Mouse (Mus musculus): ENCODE data around the gene Cfap74.

The Cfap74 gene

GRCm38 (mm10) chr4:155451597-155451996, 42.6 kb downstream of the Cfap74 start:
- no peak for TF ChIP-seq NANOG (IDR thresholded peaks at IDR 0.05; ENCODE audit: borderline replicate concordance, low read length)
- no peak for TF ChIP-seq POU5F1 (IDR thresholded peaks at IDR 0.05; ENCODE audit: borderline replicate concordance, low read length)
- no peak for TF ChIP-seq CTCF (conservative IDR thresholded peaks at IDR 0.05; ENCODE audit: low read length)
- Histone ChIP-seq H3K36me3 (ENCODE audit: insufficient read depth, low read length) (no peaks in the 10 kb centered on the region), H3K4me3 (replicated peaks; ENCODE audit: low read length) (peak overlapping the region; percentile 63), H3K4me1 (replicated peaks; ENCODE audit: low read depth, low read length) (peaks cover 16% of the 10 kb centered on the region), H3K9me3 (ENCODE audit: low read length) (no peaks in the 10 kb centered on the region), H3K27me3 (ENCODE audit: insufficient read depth, low read length) (no peaks in the 10 kb centered on the region)

GRCm38 (mm10) chr4:155458575-155458974, 49.6 kb downstream of the Cfap74 start:
- H3K4me1 ChIP-seq (replicated peaks; ENCODE audit: low read depth, low read length): peaks cover 13% of the 10 kb centered on the region
- H3K4me3 ChIP-seq (replicated peaks; ENCODE audit: low read length): no peak overlapping the region
- H3K9me3 ChIP-seq (ENCODE audit: low read length): no peaks in the 10 kb centered on the region
- H3K27me3 ChIP-seq (ENCODE audit: insufficient read depth, low read length): 0 out of 2 replicates have a peak, but pooled peaks cover 10% of the 10 kb centered on the region
- H3K36me3 ChIP-seq (ENCODE audit: insufficient read depth, low read length): no peaks in the 10 kb centered on the region
- TF ChIP-seq CTCF (conservative IDR thresholded peaks at IDR 0.05; ENCODE audit: low read length) (no peak), POU5F1 (IDR thresholded peaks at IDR 0.05; ENCODE audit: borderline replicate concordance, low read length) (no peak), NANOG (IDR thresholded peaks at IDR 0.05; ENCODE audit: borderline replicate concordance, low read length) (no peak)

- H3K4me3 ChIP-seq (replicated peaks; ENCODE audit: low read length): 0 out of 2 replicates have a peak overlapping the region, but pooled peaks have one; percentile 39
- no peaks in the 10 kb centered on the region for H3K36me3 ChIP-seq (ENCODE audit: insufficient read depth, low read length)
- TF ChIP-seq POU5F1 (IDR thresholded peaks at IDR 0.05; ENCODE audit: borderline replicate concordance, low read length) (no peak), CTCF (conservative IDR thresholded peaks at IDR 0.05; ENCODE audit: low read length) (no peak), NANOG (IDR thresholded peaks at IDR 0.05; ENCODE audit: borderline replicate concordance, low read length) (no peak)
Observed at GRCm38 (mm10) chr4:155463050-155463449, 54.1 kb downstream of the Cfap74 start.

GRCm38 (mm10) chr4:155463611-155464010, 54.6 kb downstream of the Cfap74 start:
- no peaks in the 10 kb centered on the region for H3K36me3 ChIP-seq (ENCODE audit: insufficient read depth, low read length)
- no peak for TF ChIP-seq NANOG (IDR thresholded peaks at IDR 0.05; ENCODE audit: borderline replicate concordance, low read length)
- TF ChIP-seq CTCF (conservative IDR thresholded peaks at IDR 0.05; ENCODE audit: low read length): no peak
- no peak for TF ChIP-seq POU5F1 (IDR thresholded peaks at IDR 0.05; ENCODE audit: borderline replicate concordance, low read length)
- H3K9me3 ChIP-seq (ENCODE audit: low read length): no peaks in the 10 kb centered on the region
- H3K27me3 ChIP-seq (ENCODE audit: insufficient read depth, low read length): peaks cover 42% of the 10 kb centered on the region
- peaks cover 21% of the 10 kb centered on the region for H3K4me1 ChIP-seq (replicated peaks; ENCODE audit: low read depth, low read length)
- peak overlapping the region; percentile 39; the same call in 1 of the 2 replicates for H3K4me3 ChIP-seq (replicated peaks; ENCODE audit: low read length)

More at GRCm38 (mm10) chr4:155463050-155463449, 54.1 kb downstream of the Cfap74 start:
- Histone ChIP-seq H3K27me3 (ENCODE audit: insufficient read depth, low read length) (peaks cover 39% of the 10 kb centered on the region), H3K4me1 (replicated peaks; ENCODE audit: low read depth, low read length) (peaks cover 19% of the 10 kb centered on the region), H3K9me3 (ENCODE audit: low read length) (no peaks in the 10 kb centered on the region)

- Histone ChIP-seq H3K4me3 (replicated peaks; ENCODE audit: low read length) (no peak overlapping the region), H3K36me3 (ENCODE audit: insufficient read depth, low read length) (no peaks in the 10 kb centered on the region), H3K27me3 (ENCODE audit: insufficient read depth, low read length) (peaks cover 42% of the 10 kb centered on the region), H3K9me3 (ENCODE audit: low read length) (no peaks in the 10 kb centered on the region), H3K4me1 (replicated peaks; ENCODE audit: low read depth, low read length) (peaks cover 25% of the 10 kb centered on the region)
- TF ChIP-seq NANOG (IDR thresholded peaks at IDR 0.05; ENCODE audit: borderline replicate concordance, low read length) (no peak), CTCF (conservative IDR thresholded peaks at IDR 0.05; ENCODE audit: low read length) (no peak), POU5F1 (IDR thresholded peaks at IDR 0.05; ENCODE audit: borderline replicate concordance, low read length) (no peak)
Observed at GRCm38 (mm10) chr4:155464061-155464460, 55.1 kb downstream of the Cfap74 start.

GRCm38 (mm10) chr4:155465607-155466006, 56.6 kb downstream of the Cfap74 start:
- TF ChIP-seq POU5F1 (IDR thresholded peaks at IDR 0.05; ENCODE audit: borderline replicate concordance, low read length) (no peak), CTCF (conservative IDR thresholded peaks at IDR 0.05; ENCODE audit: low read length) (no peak), NANOG (IDR thresholded peaks at IDR 0.05; ENCODE audit: borderline replicate concordance, low read length) (no peak)
- no peaks in the 10 kb centered on the region for H3K36me3 ChIP-seq (ENCODE audit: insufficient read depth, low read length)
- H3K4me3 ChIP-seq (replicated peaks; ENCODE audit: low read length): no peak overlapping the region
- H3K4me1 ChIP-seq (replicated peaks; ENCODE audit: low read depth, low read length): peaks cover 37% of the 10 kb centered on the region
- H3K9me3 ChIP-seq (ENCODE audit: low read length): no peaks in the 10 kb centered on the region
- H3K27me3 ChIP-seq (ENCODE audit: insufficient read depth, low read length): peaks cover 58% of the 10 kb centered on the region

GRCm38 (mm10) chr4:155466080-155466479, 57.1 kb downstream of the Cfap74 start:
- no peak overlapping the region for H3K4me3 ChIP-seq (replicated peaks; ENCODE audit: low read length)
- peaks cover 58% of the 10 kb centered on the region for H3K27me3 ChIP-seq (ENCODE audit: insufficient read depth, low read length)

GRCm38 (mm10) chr4:155467237-155468010, 58.4 kb downstream of the Cfap74 start:
- H3K36me3 ChIP-seq (ENCODE audit: insufficient read depth, low read length): no peaks in the 10 kb centered on the region
- H3K4me1 ChIP-seq (replicated peaks; ENCODE audit: low read depth, low read length): peaks cover 43% of the 10 kb centered on the region
- H3K27me3 ChIP-seq (ENCODE audit: insufficient read depth, low read length): peaks cover 65% of the 10 kb centered on the region
- no peaks in the 10 kb centered on the region for H3K9me3 ChIP-seq (ENCODE audit: low read length)
- TF ChIP-seq POU5F1 (IDR thresholded peaks at IDR 0.05; ENCODE audit: borderline replicate concordance, low read length) (no peak), CTCF (conservative IDR thresholded peaks at IDR 0.05; ENCODE audit: low read length) (no peak), NANOG (IDR thresholded peaks at IDR 0.05; ENCODE audit: borderline replicate concordance, low read length) (no peak)
- H3K4me3 ChIP-seq (replicated peaks; ENCODE audit: low read length): no peak overlapping the region

More at GRCm38 (mm10) chr4:155466080-155466479, 57.1 kb downstream of the Cfap74 start:
- TF ChIP-seq POU5F1 (IDR thresholded peaks at IDR 0.05; ENCODE audit: borderline replicate concordance, low read length): no peak
- TF ChIP-seq CTCF (conservative IDR thresholded peaks at IDR 0.05; ENCODE audit: low read length): no peak
- TF ChIP-seq NANOG (IDR thresholded peaks at IDR 0.05; ENCODE audit: borderline replicate concordance, low read length): no peak
- H3K36me3 ChIP-seq (ENCODE audit: insufficient read depth, low read length): no peaks in the 10 kb centered on the region
- peaks cover 38% of the 10 kb centered on the region for H3K4me1 ChIP-seq (replicated peaks; ENCODE audit: low read depth, low read length)
- no peaks in the 10 kb centered on the region for H3K9me3 ChIP-seq (ENCODE audit: low read length)

Measured in E14TG2a.4 (cell line).